In genomic region chr2:26502863-26503631, GRCm38 (mm10) we compare ENCODE assay signal across 8 mouse cellular contexts. TPM values are rescaled to one million over a fixed set of nuclear protein-coding genes. Genes with fewer than 3 reads are reported as not detected.
DNase-seq lines count a peak whose midpoint lies in the region; ATAC-seq and TF ChIP-seq lines count a peak whose summit lies in the region.

No protein-coding gene starts in this region.

- no peaks in the 10 kb centered on the region for H3K9me3 ChIP-seq in E14TG2a.4 (ENCODE audit: low read length)
- no peaks in the 10 kb centered on the region for H3K9me3 ChIP-seq in forebrain, postnatal 0 days (ENCODE audit: low read length)
- H3K9me3 ChIP-seq in limb, embryonic 13.5 days: no peaks in the 10 kb centered on the region
- H3K9me3 ChIP-seq in neural tube, embryonic 11.5 days (ENCODE audit: control insufficient read depth, low read length): no peaks in the 10 kb centered on the region

- peaks cover 11% of the 10 kb centered on the region for H3K27me3 ChIP-seq in E14TG2a.4 (ENCODE audit: insufficient read depth, low read length)
- H3K27me3 ChIP-seq in forebrain, postnatal 0 days (ENCODE audit: insufficient read depth, low read length): no peaks in the 10 kb centered on the region
- H3K27me3 ChIP-seq in limb, embryonic 13.5 days: peaks cover 19% of the 10 kb centered on the region; the same call in 1 of the 2 replicates
- no peaks in the 10 kb centered on the region for H3K27me3 ChIP-seq in neural tube, embryonic 11.5 days (ENCODE audit: control insufficient read depth, insufficient read depth, low read length)

- intact Hi-C loops in gastrocnemius, postnatal 14 days (cut with DNase I; ENCODE audit: low total_unique reads): no loop called here

- no peak for ATAC-seq in forebrain, postnatal 0 days
- ATAC-seq in limb, embryonic 13.5 days (ENCODE audit: low FRiP score, low read depth): peak; percentile 3; the same call in 1 of the 2 replicates
- ATAC-seq in neural tube, embryonic 11.5 days (ENCODE audit: insufficient read depth, low FRiP score, low TSS enrichment): no peak

- peak; percentile 50 for DNase-seq in gastrocnemius, postnatal 10 days
- DNase-seq in gastrocnemius, postnatal 14 days: no peak
- no peak for DNase-seq in forebrain, postnatal 0 days
- no peak for DNase-seq in neural tube, embryonic 11.5 days (ENCODE audit: low spot score)
- DNase-seq in left cerebral cortex, adult 18-20 months (ENCODE audit: low spot score in 2 of 2): no peak
- DNase-seq in ovary, postnatal 10 days (ENCODE audit: low spot score): no peak

- peak overlapping the region; percentile 59 for H3K9ac ChIP-seq in forebrain, postnatal 0 days
- H3K9ac ChIP-seq in limb, embryonic 13.5 days: peak overlapping the region; percentile 86
- H3K9ac ChIP-seq in neural tube, embryonic 11.5 days (ENCODE audit: low read length): peak overlapping the region; percentile 95

- H3K36me3 ChIP-seq in E14TG2a.4 (ENCODE audit: insufficient read depth, low read length): peaks cover 25% of the 10 kb centered on the region
- no peaks in the 10 kb centered on the region for H3K36me3 ChIP-seq in forebrain, postnatal 0 days (ENCODE audit: insufficient read depth)
- H3K36me3 ChIP-seq in limb, embryonic 13.5 days: peaks cover 3% of the 10 kb centered on the region; the same call in 1 of the 2 replicates
- H3K36me3 ChIP-seq in neural tube, embryonic 11.5 days (ENCODE audit: control insufficient read depth, insufficient read depth, low read length): no peaks in the 10 kb centered on the region

- under 1% methylated on average over 52 of the region's 57 CpGs for WGBS in forebrain, postnatal 0 days
- WGBS in limb, embryonic 13.5 days: under 1% methylated on average over 50 of the region's 57 CpGs
- WGBS in neural tube, embryonic 11.5 days: under 1% methylated on average over 56 of the region's 57 CpGs

- peak overlapping the region; percentile 88 for H3K4me2 ChIP-seq in forebrain, postnatal 0 days (ENCODE audit: low read depth)
- H3K4me2 ChIP-seq in limb, embryonic 13.5 days (replicated peaks): peak overlapping the region; percentile 97
- H3K4me2 ChIP-seq in neural tube, embryonic 11.5 days (ENCODE audit: low read depth): peak overlapping the region; percentile 45

- peak overlapping the region; percentile 81 for H3K27ac ChIP-seq in forebrain, postnatal 0 days (ENCODE audit: low read depth, low read length)
- peak overlapping the region; percentile 72 for H3K27ac ChIP-seq in limb, embryonic 13.5 days
- H3K27ac ChIP-seq in neural tube, embryonic 11.5 days (ENCODE audit: low read depth, low read length): peak overlapping the region; percentile 94

- peaks cover 84% of the 10 kb centered on the region for H3K4me1 ChIP-seq in E14TG2a.4 (replicated peaks; ENCODE audit: low read depth, low read length)
- peaks cover 11% of the 10 kb centered on the region; the same call in 1 of the 2 replicates for H3K4me1 ChIP-seq in forebrain, postnatal 0 days (ENCODE audit: insufficient read depth)
- H3K4me1 ChIP-seq in limb, embryonic 13.5 days: peaks cover 87% of the 10 kb centered on the region
- peaks cover 63% of the 10 kb centered on the region for H3K4me1 ChIP-seq in neural tube, embryonic 11.5 days (ENCODE audit: control insufficient read depth, insufficient read depth, low read length)

- peak overlapping the region; percentile 97 for H3K4me3 ChIP-seq in E14TG2a.4 (replicated peaks; ENCODE audit: low read length)
- H3K4me3 ChIP-seq in forebrain, postnatal 0 days (ENCODE audit: low read depth, low read length): peak overlapping the region; percentile 50
- H3K4me3 ChIP-seq in limb, embryonic 13.5 days: peak overlapping the region; percentile 80
- H3K4me3 ChIP-seq in neural tube, embryonic 11.5 days (ENCODE audit: low read depth, low read length): peak overlapping the region; percentile 89

- no peak for TF ChIP-seq CTCF in E14TG2a.4 (conservative IDR thresholded peaks at IDR 0.05; ENCODE audit: low read length)
- TF ChIP-seq CTCF in forebrain, postnatal 0 days (IDR thresholded peaks at IDR 0.05; ENCODE audit: low read depth): no peak

RNA-seq across cellular contexts. Expression of gene Notch1, which starts 13.4 kb away (rescaled TPM):
- total RNA-seq in gastrocnemius, postnatal 10 days (2021): 10 to 100 TPM; 22.5 to 33.5 TPM
- 10 to 100 TPM; 17.1 to 18.9 TPM for total RNA-seq in gastrocnemius, postnatal 14 days (2021)
- 23.8 and 38.7 TPM in 2 replicates for total RNA-seq in forebrain, postnatal 0 days (2014; rRNA removed)
- polyA plus RNA-seq in forebrain, postnatal 0 days (2015; fragmentation: Nextera tagmentation; extraction: Ambion mirVana): 5.0 and 6.8 TPM in 2 replicates
- 13.7 and 15.5 TPM in 2 replicates for polyA plus RNA-seq in limb, embryonic 13.5 days (2015; fragmentation: Nextera tagmentation; extraction: Ambion mirVana)
- 56.9 and 60.4 TPM in 2 replicates for polyA plus RNA-seq in neural tube, embryonic 11.5 days (2014; fragmentation: Nextera tagmentation; extraction: Ambion mirVana)
- 10 to 100 TPM; 17.8 to 19.1 TPM for total RNA-seq in left cerebral cortex, adult 18-20 months (2021)

RNA-seq across cellular contexts. Expression of gene Sec16a, which starts 58.0 kb away (rescaled TPM):
- 10 to 100 TPM; 26.3 to 36.5 TPM for total RNA-seq in gastrocnemius, postnatal 10 days (2021)
- total RNA-seq in gastrocnemius, postnatal 14 days (2021): 10 to 100 TPM; 20.9 to 24.1 TPM
- 52.6 and 65.6 TPM in 2 replicates for total RNA-seq in forebrain, postnatal 0 days (2014; rRNA removed)
- 9.0 and 10.9 TPM in 2 replicates for polyA plus RNA-seq in forebrain, postnatal 0 days (2015; fragmentation: Nextera tagmentation; extraction: Ambion mirVana)
- 24.9 and 28.1 TPM in 2 replicates for polyA plus RNA-seq in limb, embryonic 13.5 days (2015; fragmentation: Nextera tagmentation; extraction: Ambion mirVana)
- polyA plus RNA-seq in neural tube, embryonic 11.5 days (2014; fragmentation: Nextera tagmentation; extraction: Ambion mirVana): 40.2 and 40.5 TPM in 2 replicates
- 10 to 100 TPM; 42.7 to 46.0 TPM for total RNA-seq in left cerebral cortex, adult 18-20 months (2021)

Comparison
In these comparisons a context has a peak if more than half of its experiments do, and no peak if none do; other contexts are left out.
1. H3K4me2 ChIP-seq: peak in every context shown above with its lines; median percentile 97 in limb, embryonic 13.5 days; 88 in forebrain, postnatal 0 days; 45 in neural tube, embryonic 11.5 days.